Mouse (Mus musculus) hindbrain, embryonic 10.5 days (tissue): ENCODE results near the gene B830017H08Rik. TPM values are rescaled to one million over a fixed set of nuclear protein-coding genes. Genes with fewer than 3 reads are reported as not detected.

Experiments
- DNase-seq: peaks from one replicate; pipeline ENCODE4 v3.0.0-alpha.2; 2017; ENCODE audit warnings: low spot score
- H3K27ac ChIP-seq: fragments of 300-500 bp; sonication (generic); 2 replicates; pipeline ENCODE4 v1.5.1; 2016; ENCODE audit warnings: mild to moderate bottlenecking, moderate library complexity
- H3K27me3 ChIP-seq: fragments of 300-500 bp; sonication (generic); 2 replicates; pipeline ENCODE4 v1.6.1; 2016; ENCODE audit warnings: mild to moderate bottlenecking; ENCODE audit not compliant: poor library complexity, insufficient read depth, severe bottlenecking
- H3K36me3 ChIP-seq: fragments of 300-500 bp; sonication (generic); 2 replicates; pipeline ENCODE4 v1.6.1; 2016; ENCODE audit warnings: mild to moderate bottlenecking, moderate library complexity
- H3K4me1 ChIP-seq: fragments of 300-500 bp; sonication (generic); replicated peaks from 2 replicates; pipeline ENCODE4 v1.6.1; 2016; ENCODE audit warnings: mild to moderate bottlenecking
- H3K4me3 ChIP-seq: fragments of 300-500 bp; sonication (generic); 2 replicates; pipeline ENCODE4 v1.5.1; 2016; ENCODE audit warnings: mild to moderate bottlenecking, moderate library complexity
- H3K9me3 ChIP-seq: fragments of 300-500 bp; sonication (generic); 2 replicates; pipeline ENCODE4 v1.6.1; 2016; ENCODE audit warnings: mild to moderate bottlenecking, moderate library complexity
- WGBS: fragments of 180-500 bp; shearing (Covaris S2); methylation state at CpG from one replicate; pipeline ENCODE4 v1.1.7; 2016; 5-methylcytosine and 5-hydroxymethylcytosine counted together
- polyA plus RNA-seq: library from polyadenylated mRNA; unstranded; fragments of >200 nt; fragmentation: Nextera tagmentation; extraction: Ambion mirVana; gene quantifications from 2 replicates; pipeline ENCODE4 v1.2.1, GENCODE M21; 2016

B830017H08Rik gene
- polyA plus RNA-seq, 1 experiment from 2014 or later: 0.22 TPM

- no peak for DNase-seq
- 89% methylated on average over 4 of the region's 4 CpGs for WGBS
- no peaks in the 10 kb centered on the region for H3K27me3 ChIP-seq
- 0 out of 2 replicates have a peak, but pooled peaks cover 4% of the 10 kb centered on the region for H3K4me1 ChIP-seq
- peaks cover 2% of the 10 kb centered on the region; the same call in 1 of the 2 replicates for H3K9me3 ChIP-seq
- peaks cover 76% of the 10 kb centered on the region for H3K36me3 ChIP-seq
- no peak overlapping the region for H3K4me3 ChIP-seq
- no peak overlapping the region for H3K27ac ChIP-seq
Observed at GRCm38 (mm10) chr16:17875174-17875573, 42.3 kb downstream of the B830017H08Rik start.

GRCm38 (mm10) chr16:17876096-17876495 is 43.2 kb downstream of the B830017H08Rik start:
- H3K27ac ChIP-seq: no peak overlapping the region
- no peak for DNase-seq
- WGBS: 90% methylated on average over 1 of the region's 1 CpGs
- no peak overlapping the region for H3K4me3 ChIP-seq
- peaks cover 67% of the 10 kb centered on the region for H3K36me3 ChIP-seq
- no peaks in the 10 kb centered on the region for H3K27me3 ChIP-seq
- H3K4me1 ChIP-seq: 0 out of 2 replicates have a peak, but pooled peaks cover 4% of the 10 kb centered on the region
- H3K9me3 ChIP-seq: peaks cover 2% of the 10 kb centered on the region; the same call in 1 of the 2 replicates

- Histone ChIP-seq H3K27me3 (no peaks in the 10 kb centered on the region), H3K9me3 (peaks cover 2% of the 10 kb centered on the region; the same call in 1 of the 2 replicates), H3K4me1 (no peaks in the 10 kb centered on the region), H3K4me3 (no peak overlapping the region), H3K27ac (no peak overlapping the region), H3K36me3 (peaks cover 70% of the 10 kb centered on the region)
- 94% methylated on average over 4 of the region's 4 CpGs for WGBS
- DNase-seq: no peak
Observed at GRCm38 (mm10) chr16:17879571-17879970, 46.6 kb downstream of the B830017H08Rik start.

- Histone ChIP-seq H3K27me3 (no peaks in the 10 kb centered on the region), H3K36me3 (peaks cover 75% of the 10 kb centered on the region), H3K27ac (no peak overlapping the region), H3K9me3 (peaks cover 2% of the 10 kb centered on the region; the same call in 1 of the 2 replicates), H3K4me3 (no peak overlapping the region), H3K4me1 (no peaks in the 10 kb centered on the region; the same call in 1 of the 2 replicates)
- DNase-seq: no peak
Observed at GRCm38 (mm10) chr16:17882196-17882595, 49.3 kb downstream of the B830017H08Rik start.

GRCm38 (mm10) chr16:17884116-17884515 is 51.2 kb downstream of the B830017H08Rik start:
- Histone ChIP-seq H3K4me3 (no peak overlapping the region), H3K9me3 (no peaks in the 10 kb centered on the region), H3K27me3 (no peaks in the 10 kb centered on the region), H3K36me3 (peaks cover 56% of the 10 kb centered on the region), H3K4me1 (no peaks in the 10 kb centered on the region; the same call in 1 of the 2 replicates), H3K27ac (no peak overlapping the region)
- WGBS: 84% methylated on average over 6 of the region's 6 CpGs
- no peak for DNase-seq

Other genes starting within 250 kb of the B830017H08Rik start
- 2.5 and 3.1 TPM in 2 replicates for gene Slc7a4, start 249.9 kb upstream of the B830017H08Rik start, polyA plus RNA-seq
- gene Smpd4, start 213.8 kb upstream of the B830017H08Rik start, polyA plus RNA-seq: 47.8 and 51.2 TPM in 2 replicates
- 6.5 and 9.8 TPM in 2 replicates for gene Ccdc74a, start 186.7 kb upstream of the B830017H08Rik start, polyA plus RNA-seq
- gene Med15, start 100.2 kb upstream of the B830017H08Rik start, polyA plus RNA-seq: 46.8 and 54.2 TPM in 2 replicates
- gene Klhl22, start 73.5 kb upstream of the B830017H08Rik start, polyA plus RNA-seq: 57.5 TPM in 2 replicates
- gene Scarf2, start 35.8 kb upstream of the B830017H08Rik start, polyA plus RNA-seq: 5.4 and 9.6 TPM in 2 replicates
- gene Car15, start 5.2 kb downstream of the B830017H08Rik start, polyA plus RNA-seq: 1.9 and 2.3 TPM in 2 replicates
- gene Gm20518, start 58.5 kb downstream of the B830017H08Rik start, polyA plus RNA-seq: 0.14 and 0.20 TPM in 2 replicates
- not detected in 2 replicates for gene Tssk1, start 61.1 kb downstream of the B830017H08Rik start, polyA plus RNA-seq
- gene Dgcr2, start 65.4 kb downstream of the B830017H08Rik start, polyA plus RNA-seq: 96.0 and 100 TPM in 2 replicates
- gene Tssk2, start 65.5 kb downstream of the B830017H08Rik start, polyA plus RNA-seq: not detected in 2 replicates
- gene Ess2, start 78.2 kb downstream of the B830017H08Rik start, polyA plus RNA-seq: 54.5 and 57.4 TPM in 2 replicates
- gene Gsc2, start 81.9 kb downstream of the B830017H08Rik start, polyA plus RNA-seq: 0.17 TPM in 1 of 2 replicates, not detected in the other
- gene Slc25a1, start 95.1 kb downstream of the B830017H08Rik start, polyA plus RNA-seq: 115 and 149 TPM in 2 replicates
- gene Vpreb2, start 147.3 kb downstream of the B830017H08Rik start, polyA plus RNA-seq: not detected in 2 replicates
- 153 and 167 TPM in 2 replicates for gene Dgcr6, start 219.7 kb downstream of the B830017H08Rik start, polyA plus RNA-seq